Mouse (Mus musculus) cerebellum, adult 8-10 months (tissue): ENCODE data around the gene Lpcat3.
"Not testable (repeated sequence)": the region's sequence is repeated elsewhere in the genome, so short reads cannot be mapped to it uniquely, and the experiment has no call there.

Source experiments
- DNase-seq: peaks from one replicate; pipeline ENCODE4 v3.0.0; 2022

The Lpcat3 gene

DNA sequence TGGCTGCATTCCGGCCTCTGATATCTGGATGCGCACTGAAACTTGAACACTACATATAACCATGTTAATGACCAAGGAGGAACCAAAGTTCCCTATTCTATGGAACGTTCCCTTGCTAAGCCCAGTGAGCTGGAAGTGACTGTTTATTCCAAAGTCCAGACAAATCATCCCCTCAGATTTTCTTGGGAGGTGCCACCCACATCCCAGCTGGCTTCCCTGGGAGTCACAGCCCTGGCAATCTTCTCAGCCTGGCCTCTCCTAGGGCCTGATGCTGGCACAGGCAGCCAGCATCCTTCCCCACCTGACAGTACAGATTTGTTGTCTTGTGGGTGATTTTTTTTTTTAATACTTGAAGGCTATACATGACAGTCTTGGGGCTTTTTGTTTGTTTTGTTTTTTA is 16.7 kb downstream of the Lpcat3 start:
- no peak for DNase-seq

DNA sequence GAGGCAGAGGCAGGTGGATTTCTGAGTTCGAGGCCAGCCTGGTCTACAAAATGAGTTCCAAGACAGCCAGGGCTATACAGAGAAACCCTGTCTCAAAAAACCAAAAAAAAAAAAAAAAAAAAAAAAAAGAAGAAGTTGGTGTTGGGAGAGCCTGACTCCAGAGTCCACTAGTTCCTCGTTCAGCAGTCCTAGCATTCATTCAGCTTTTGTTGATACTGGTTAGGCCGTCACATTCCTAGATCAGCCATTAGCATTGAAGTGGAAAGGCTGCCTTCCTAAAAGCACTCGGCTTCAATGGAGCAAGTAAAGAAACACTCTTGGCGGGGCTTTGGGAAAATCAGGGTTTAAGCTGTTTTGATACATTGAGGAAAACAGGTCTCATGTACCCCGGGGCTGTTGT is 19.5 kb downstream of the Lpcat3 start:
- DNase-seq, result not testable (repeated sequence)

DNA sequence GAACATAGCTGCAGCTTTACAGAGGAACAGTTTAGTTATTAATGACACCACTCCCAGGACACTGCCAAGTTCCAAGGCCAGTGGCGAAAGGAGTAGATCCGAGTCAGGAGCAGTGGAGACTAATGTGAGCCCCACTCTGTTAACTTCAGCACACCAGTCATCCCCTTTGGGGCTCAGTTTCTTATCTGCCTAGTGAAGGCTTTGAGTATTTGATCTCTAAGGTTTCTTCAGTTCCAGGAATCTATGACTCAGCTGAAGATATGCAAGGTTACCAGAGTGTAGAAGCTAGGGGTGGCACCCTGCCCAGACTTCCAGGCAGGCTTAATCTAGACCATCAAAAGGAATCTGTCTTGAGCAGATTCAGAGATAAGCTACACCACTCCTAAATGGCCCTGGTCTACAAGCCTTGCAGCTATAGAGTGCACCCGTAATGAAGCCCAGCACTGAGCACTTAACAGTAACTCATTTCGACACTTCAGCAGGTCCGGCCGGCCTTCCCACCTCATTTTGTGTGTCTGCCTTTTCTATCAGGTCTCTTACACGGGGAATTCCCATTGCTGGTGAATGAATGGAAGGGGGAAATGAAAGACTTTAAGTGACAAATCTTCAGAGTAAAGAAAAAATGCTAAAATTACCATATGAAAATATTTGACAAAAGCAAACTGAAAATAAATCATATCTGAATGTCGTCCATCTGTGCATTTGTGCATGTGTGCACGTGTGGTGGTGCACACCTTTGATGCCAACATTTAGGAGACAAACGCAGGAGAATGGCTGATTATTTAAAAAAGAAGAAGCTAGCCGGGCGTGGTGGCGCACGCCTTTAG is 21.0 kb downstream of the Lpcat3 start:
- no peak for DNase-seq

DNA sequence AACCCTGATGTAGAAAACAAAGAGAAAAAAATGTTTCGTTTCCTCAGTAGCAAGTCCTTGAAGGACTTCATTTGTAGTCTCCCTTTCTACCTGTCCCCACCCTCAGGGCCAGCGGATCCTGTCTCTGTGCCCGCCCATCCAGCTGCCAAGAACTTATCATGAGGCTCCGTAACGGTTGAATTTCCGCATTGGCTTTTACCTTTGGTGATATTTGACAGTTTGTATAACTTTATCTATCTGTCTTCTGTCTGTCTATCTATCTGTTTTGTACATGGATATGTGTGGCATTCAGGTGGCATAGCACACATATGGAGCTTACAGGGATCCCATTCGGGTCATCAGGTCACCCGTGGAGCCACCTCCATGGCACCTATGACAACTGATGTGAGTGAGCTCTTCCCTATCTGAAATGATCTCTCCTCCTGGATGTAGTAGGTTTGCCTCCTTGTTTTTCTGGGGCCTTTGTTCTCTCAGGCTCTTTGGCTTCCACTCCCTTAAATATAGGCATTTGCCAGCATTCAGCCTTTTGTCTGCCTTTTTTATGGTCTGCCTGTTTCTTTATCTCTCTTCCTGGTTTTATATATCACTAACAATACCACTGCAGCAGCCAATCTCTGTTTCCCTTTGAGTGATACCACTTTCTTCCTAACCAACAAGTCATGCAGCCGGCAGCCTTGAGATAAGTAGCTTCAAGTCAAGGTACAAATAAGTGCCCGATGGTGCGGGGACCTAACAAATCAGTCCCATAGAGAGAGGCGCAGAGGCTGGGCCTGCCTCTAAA is 23.0 kb downstream of the Lpcat3 start:
- DNase-seq, result no peak

DNA sequence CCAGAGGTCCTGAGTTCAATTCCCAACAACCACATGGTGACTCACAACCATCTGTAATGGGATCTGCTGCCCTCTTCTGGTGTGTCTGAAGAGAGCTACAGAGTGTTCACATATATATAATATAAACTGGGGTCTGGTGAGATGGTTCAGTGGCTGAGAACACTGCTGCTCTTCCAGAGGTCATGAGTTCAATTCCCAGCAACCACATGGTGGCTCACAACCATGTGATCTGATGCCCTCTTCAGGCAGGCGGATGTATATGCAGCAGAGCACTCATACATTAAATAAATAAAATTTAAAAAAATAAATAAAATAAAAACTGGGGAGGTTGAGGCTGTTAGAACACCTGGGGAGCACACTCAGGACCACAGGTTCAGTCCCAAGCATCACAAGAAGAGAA is 23.8 kb downstream of the Lpcat3 start:
- not testable (repeated sequence) for DNase-seq

DNA sequence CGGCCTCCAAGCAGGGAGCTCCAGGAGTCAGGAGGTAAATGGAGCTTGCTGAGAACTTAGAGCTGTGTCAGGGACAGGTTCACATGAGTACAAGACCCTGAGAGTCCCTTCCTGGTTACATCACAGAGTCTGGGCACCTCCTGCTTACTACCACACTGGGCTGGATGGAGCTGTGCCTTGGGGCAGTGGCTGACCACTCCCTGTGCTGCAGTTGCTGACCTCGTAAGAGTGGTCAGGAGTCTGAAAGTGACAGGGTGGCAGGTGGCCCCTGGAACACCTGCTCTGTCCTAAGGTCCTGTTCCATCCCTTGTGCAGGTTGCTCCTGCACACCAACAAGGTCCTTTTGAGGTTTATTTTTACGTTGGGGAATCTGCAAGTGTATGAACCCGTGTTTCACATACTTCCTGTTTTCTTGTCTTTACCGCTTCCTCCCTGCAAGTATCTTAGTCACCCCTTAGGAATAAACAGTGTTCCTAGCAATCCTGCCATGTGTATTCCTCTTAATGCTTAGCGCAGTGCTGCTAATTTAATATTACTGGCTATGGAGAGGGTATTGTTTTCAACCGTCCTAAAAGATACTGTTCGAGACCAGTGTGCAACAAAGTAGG is 25.4 kb downstream of the Lpcat3 start:
- no peak for DNase-seq

DNA sequence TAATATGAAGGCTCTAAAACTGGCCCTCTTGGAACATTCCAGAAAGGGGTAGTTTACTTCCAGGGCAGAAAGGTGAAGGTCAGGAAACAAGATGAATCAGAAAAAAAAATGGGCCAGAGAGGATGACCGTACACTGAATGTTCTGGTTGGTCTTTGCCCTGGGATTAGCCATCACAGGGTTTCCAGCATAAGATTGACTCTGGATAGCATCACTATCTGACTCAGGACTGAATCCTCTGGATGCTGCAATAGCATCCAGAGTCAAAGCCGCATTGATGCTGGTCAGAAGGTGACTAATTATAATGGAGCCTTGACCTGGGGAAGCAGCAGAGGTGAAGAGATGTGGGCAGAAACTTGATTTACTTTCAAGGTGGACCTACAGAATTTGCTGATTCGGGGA is 26.2 kb downstream of the Lpcat3 start:
- DNase-seq, result no peak

DNA sequence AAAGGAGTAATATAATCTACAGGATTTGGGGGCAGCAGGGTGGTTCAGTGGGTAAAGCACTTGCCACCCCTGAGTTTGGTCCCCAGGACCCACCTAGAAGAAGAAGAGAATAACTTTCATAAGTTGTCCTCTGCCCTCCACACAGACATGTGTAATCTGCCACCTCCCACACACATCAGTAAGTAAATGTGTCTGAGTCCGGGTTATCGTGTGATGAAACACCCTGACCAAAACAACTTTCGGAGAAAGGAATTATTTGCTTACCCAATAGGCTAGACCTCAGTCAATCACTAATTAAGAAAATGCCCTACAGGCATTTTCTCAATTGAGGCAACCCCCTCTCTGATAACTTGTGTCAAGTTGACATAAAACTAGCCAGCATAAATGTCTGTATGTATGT is 27.7 kb downstream of the Lpcat3 start:
- no peak for DNase-seq

DNA sequence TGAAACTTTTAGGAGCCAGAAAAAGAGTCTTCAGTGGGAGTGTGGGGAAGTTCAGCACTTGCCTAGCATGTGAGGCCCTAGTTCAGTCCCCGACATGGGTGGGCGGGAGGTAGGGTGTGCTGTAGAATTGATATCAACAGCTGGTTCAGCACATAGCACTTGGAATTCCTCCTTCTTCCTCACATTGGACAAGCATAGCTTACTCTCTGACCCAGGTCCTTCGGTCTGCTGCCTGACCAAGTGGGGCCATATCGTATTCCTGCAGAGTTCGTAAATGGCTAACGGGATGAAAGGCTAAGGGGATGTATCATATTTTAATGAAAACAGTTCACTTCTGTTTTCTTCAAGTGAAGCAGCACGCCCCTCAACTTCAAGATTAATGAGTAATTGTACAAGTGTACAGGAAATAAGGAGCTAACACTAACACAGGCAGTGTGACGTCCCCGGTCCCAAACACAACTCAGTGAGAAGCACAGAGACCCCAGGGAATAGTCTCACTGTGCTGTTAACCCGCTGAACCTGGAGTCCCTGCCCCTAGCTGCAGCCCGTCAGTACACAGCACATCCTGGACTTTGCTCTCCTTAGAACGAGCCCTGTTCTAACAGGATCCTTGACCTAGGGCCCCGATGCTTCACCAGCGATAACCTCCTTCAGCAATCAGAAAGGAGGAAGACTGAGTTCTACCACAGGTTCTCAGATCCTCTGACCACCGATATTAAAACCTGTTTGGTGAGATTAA is 30.6 kb downstream of the Lpcat3 start:
- DNase-seq, result no peak

DNA sequence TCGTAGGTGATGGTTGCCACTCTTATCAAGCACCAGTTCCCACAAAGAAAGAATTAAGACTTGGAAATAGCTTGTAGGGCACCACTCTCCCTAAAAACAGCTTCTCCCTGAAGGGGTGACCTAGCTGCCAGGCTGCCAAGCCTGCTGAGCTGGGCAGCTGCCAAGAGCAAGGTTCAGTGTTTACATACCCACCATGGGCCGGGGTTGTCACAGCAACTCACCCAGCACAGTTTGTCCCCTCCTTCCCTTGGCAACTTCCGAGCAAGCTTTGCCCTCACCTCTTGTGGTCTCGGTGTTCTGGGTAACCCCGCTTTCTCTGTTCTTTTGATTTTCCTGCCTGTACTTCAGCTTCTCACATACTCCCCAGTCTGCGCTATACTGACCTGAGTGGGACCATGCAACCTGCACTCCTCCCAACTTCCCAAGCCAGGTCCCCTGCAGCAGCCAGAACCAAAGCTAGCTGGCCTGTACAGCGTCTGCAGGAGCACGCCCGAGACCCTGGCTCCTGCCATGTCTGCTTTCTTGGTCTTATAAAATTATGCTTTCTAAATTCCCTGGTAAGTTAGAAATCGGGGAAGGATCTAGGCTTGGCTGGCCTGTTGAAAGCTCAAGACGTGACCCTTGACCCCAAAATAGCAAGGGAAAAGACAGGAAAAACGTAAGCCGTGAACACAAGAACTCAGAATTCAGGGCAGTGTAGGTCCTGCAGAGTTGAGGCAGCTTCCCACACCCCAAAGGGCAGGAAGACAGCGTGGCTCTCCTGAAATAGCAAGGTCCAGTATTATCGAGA is 31.5 kb downstream of the Lpcat3 start:
- DNase-seq, result peak; percentile 56

DNA sequence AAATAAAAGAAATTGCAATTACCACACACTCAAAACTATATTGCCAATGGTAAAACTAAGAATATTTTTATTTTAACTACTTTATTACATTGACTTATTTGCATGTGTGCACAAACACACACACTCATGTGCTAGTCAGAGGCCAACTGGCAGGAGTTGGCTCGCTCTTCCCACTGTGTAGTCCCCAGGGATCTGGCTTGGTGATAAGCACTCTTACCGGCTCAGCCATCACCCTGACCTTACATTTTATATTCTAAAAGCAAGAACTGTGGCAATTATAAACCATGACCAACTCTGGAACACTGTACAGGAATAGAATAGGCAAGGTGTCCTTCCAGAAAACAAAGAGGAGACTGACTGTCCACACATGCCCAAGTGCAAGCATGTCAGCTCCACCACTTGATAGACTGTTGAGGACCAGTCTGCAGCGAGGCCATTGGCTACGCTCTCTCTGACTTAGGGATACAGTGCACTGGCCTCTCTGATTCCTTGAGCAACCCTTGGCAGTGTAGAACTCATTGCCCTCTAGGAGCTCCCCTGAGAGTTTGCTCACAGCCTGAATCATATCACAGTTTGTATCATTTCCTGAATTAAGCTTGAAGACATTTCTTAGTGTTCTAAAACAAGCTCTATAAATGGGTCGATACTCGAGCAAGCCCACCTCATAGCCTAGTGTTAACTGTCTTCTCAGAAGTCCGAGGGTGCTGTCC is 33.8 kb downstream of the Lpcat3 start:
- no peak for DNase-seq

DNA sequence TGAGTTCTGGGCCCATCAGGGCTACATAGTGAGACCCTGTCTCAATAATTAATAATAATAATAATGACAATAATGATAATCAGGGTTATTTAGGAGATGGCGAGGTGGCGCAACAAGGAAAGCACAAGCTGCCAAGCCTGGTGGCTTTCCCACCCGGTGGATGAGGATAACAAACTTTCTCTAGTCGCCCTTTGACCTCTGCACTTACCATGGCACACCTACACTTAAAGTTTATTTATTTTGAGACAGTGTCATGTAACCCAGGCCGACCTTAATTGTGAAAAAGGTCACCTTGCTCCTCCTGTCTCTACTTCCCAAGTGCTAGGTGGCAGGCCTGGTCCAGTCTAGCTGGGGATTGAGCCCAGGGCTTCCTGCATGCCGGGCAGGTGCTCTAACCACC is 35.9 kb downstream of the Lpcat3 start:
- no peak for DNase-seq

DNA sequence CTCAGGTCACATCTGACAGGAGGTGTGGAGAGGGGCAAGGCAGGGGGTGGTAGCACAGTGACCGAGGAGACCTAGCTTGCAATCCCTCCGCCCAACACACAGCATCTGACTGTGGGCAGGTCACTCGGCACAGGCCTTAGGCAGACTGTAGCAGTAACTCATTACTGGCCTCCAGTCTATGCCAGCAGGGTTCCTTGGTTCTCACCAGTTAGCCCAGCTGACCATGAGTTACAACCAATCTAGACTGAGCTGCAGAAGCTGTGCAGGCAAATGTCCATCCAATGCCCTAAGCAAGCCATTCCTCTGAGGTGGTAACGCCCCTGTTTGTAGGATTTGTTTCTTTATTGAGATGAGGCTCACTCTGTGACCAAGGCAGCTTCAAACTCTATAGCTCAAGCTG is 36.5 kb downstream of the Lpcat3 start:
- no peak for DNase-seq

DNA sequence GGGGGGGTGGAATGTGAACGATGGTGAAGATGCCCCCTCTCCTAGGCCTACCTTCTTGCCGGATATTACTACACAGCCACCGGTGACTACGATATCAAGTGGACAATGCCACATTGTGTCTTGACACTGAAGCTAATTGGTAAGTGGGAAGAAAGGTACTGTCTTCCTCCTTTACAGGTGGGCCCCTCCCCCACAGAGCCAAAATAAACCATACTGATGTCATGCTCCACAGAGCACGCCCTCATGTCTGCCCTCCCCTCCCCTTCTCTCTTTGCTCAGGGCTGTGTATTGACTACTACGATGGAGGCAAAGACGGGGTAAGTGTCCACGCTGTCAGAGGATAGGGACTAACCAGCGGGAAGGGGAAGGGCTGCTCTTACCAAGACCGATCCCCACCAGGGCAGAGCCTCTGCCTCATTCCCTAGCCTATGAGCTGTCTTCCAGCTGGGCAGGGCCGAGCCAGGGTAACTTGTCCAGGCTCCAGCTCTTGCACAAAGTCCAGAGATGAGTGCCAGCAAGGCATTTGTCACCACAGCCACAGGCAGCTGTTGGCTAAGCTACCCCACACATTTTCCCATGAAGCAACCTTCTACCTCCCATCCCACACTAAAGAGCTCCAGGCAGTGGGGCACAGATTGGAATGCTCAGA is 37.3 kb downstream of the Lpcat3 start:
- DNase-seq, result peak; percentile 41

DNA sequence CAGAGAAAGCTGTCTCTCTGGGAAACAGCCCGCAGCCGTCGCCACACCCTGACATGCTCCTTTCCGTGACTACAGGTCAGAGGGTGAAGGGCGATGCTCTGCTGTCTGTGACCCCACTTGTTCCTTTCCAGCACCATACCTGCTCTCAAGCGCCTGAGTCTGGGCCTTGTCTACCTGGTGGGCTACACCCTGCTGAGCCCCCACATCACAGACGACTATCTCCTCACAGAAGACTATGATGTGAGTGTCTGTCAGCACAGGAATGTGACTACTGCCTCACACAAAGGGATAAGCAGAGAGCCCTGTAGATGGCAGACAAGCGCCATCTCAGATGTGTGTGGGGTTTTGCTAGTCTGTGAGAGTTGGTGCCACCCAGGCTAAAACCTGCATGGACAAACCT is 38.5 kb downstream of the Lpcat3 start:
- DNase-seq, result no peak

DNA sequence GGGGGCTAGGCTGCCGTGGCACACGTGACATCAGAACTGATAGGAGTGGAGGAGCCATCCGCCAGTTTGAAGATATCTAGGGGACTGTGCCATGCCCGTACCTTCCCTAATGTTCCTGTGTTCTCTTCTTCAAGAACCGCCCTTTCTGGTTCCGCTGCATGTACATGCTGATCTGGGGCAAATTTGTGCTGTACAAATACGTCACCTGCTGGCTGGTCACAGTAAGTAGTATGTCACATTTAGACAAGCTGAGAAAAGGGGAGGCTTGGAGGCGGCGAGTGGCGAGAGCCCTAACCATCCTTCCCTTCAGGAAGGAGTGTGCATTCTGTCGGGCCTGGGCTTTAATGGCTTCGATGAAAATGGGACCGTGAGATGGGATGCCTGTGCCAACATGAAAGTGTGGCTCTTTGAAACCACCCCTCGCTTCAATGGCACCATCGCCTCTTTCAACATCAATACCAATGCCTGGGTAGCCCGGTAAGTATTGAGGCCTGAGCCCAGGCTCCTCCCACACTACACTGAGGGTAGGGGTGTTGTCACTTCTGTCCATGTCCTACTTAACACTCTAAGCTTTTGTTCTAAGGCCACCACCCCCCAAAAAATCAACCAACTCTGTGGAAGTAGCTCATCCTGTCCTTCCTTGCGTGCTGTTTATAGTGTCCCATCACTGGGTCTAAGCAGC is 39.4 kb downstream of the Lpcat3 start:
- no peak for DNase-seq

DNA sequence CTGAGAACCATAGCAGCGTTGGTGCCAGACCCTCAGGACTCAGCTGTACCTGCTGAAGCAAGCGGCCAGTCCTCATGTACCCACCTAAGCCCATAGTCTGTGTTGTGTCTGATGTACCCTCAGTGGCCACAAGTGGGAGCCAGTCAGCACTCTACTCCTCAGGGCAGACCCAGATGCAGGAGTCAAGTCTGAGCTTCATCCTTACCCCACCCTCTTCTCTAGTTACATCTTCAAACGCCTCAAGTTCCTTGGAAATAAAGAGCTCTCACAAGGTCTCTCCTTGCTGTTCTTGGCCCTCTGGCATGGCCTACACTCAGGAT is 39.9 kb downstream of the Lpcat3 start:
- peak; percentile 63 for DNase-seq

DNA sequence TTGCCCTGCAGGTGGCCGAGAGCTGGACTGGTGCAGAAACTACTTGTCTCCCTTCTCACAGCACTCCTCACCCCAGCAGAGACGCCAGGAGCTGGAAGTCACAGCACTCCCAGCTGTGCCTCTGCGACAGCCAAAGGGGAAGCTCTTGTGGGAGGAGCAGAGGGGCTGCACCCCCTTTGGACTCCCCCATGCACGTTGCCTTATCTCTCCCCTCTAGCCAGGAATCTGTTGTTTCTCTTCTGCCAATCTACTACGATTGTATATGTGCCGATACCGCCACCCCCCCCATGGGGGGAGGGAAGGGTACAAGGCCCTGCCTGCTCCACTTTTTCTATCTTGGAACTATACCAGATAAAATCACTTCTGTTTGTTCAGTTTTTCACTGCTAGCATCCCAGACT is 41.0 kb downstream of the Lpcat3 start:
- DNase-seq, result no peak

DNA sequence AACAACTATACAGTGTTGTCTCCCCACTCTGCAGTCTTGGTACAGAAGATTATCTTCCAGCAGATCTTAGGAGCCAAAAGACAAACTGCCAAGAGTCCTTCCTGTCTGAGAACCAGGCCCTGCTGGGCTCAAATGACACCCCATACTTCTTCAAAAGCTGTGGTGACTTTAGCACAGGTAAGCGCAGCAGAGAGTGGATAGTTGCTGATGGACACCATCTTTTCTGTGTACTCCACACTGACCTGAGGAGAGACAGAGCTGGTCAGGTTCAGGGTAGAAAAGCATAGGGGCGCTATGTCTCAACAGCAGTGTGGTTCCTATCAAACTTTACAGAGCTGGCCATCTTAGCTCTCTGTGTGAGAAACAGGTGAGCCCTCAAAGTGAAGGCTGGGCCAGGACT is 41.6 kb downstream of the Lpcat3 start:
- no peak for DNase-seq

DNA sequence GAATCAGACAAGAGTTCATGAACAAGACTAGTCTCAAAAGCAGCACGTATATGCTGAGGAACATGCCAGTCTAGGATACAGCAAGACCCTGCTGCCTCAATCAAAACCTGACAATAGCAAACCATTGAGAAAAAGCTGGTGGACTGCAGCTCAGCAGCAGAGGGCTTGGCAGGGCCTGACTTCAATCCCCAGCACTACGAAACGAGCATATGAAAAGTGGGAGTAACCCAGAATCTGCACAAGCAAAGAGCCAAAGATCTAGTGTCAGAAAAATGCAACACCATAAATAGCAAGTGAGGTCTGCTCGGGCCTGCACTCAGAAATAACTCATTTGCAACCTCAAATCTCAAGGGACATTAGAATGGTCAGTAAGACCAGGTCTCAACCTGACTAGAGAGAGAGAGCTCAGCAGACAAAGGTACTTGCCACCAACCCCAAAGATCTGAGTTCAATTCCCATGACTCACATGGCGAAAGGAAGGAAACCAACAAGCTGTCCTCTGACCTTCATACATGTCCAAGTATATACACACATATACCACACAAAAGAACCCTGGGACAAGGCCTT is 43.3 kb downstream of the Lpcat3 start:
- DNase-seq, result no peak
